Mouse (Mus musculus) cerebellum, adult 9-10 months (tissue): ENCODE measurements around the gene Cd47.

Source experiments
- DNase-seq: peaks from one replicate; pipeline ENCODE4 v3.0.0; 2022

Gene Cd47

DNA sequence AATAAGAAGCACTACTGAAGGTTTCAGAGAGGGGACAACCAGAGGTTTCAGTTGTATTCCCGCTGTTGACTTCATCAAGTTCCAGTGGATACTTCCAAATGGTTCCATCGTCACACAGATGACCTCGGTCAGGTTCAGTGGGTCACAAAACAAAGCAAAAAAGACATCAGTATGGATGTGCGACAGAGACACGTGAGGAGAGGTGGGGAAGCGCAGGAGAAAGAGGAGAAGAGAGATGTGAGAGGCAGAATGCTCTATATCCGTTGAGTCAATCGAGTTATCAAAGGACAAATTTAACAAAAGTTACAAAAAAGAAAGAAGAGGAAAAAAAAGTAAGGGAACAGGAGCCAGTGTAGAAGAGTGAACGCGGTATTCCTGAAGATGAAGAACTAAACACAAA is 154.6 kb downstream of the Cd47 start:
- no peak for DNase-seq

DNA sequence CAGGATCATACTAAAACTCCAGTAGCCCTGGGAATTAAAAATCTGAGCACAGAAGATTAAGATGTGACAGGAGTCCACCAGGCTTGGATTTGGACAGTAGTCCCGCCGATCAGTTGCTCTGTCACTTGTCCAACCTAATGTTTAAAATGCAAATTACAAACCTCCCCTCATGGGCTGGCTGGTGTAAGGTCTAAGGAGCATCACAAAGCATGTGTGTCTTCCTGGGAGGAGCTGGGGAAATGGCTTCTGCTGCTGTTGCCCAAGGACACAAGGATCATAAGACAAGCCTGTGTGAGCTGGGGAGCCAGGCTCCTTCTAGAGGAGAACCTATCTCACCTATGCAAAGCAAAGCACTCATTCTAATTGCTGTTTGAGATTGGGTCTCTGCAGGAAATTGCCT is 155.0 kb downstream of the Cd47 start:
- DNase-seq = no peak

DNA sequence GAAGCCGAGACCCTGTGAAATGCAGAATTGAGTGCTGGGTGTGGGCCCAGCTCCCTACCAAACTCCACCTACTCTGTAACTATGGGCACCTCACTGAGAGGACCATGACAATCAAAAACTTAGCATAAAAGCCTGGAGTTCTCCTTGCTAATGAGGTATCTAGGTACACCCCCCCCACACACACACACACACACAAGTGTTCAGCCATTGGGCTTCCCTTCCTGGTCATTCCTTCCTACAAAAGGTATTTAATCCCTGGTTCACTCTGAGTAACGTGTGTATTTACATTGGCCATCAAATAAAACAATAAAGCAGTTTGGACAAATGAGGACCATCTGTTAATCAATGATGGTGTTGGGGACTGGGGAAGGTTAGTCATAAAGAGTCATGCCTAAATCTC is 155.6 kb downstream of the Cd47 start:
- DNase-seq = no peak

DNA sequence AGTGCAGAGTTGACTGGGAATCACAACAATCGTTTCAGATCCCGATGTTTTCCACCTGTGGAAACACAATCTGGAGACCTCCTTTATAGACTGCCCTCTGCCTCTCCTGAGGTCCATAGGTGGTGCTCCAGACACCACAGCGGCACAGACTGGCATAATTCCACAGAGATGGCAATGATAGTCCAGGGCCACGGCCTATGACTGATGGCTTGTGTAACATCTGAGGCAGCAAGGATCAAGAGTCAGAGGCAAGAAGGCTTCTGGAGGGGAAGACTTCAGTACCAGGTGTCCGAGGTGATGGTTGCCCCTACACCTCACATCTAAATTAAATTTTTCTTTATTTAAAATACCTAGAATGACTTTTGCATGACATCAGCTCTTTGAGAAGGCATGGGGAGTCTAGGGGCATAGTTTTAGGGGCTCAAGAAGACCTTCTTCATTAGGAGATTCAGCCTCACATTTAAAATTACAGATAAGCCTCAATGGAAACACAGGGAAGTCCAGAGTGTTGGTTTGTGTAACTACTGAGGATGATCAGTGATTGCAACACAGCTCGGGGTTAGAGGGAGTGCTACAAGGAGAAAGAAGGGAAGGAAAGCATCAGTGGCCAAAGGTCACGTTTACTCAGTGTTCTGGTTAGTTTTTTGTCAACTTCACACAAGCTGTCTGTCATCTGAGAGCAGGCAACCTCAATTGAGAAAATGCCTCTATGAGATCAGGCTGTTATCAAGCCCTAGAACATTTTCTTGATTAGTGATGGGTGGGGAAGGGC is 156.4 kb downstream of the Cd47 start:
- DNase-seq = no peak

DNA sequence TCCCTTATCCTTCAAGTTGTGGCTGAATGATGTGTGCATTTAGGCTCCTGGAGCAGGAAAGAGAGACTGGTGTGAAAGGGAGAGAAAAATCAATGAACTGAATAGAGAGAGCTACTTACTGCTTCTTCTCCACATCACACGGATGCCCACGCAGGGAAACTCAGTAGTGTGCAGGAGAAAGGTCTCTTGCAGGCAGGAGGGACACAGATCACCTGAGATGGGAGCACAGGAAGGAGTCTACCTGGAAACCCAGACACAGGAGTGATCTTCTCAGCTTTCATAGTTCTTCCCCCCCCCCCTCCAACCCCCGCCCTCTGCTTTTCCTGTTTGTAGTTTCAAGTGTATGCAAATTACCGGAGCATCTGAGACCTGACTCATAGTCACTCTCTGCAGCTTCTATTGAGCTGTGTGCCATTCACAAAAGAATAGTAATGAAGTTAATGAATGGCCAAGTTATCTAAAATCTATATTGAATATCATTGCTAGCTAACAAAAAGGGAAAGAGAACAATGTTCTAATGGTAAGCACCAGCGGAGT is 158.6 kb downstream of the Cd47 start:
- no peak for DNase-seq

- no peak for DNase-seq
Observed at GRCm38 (mm10) chr16:49962305-49962704, 162.0 kb downstream of the Cd47 start.

DNA sequence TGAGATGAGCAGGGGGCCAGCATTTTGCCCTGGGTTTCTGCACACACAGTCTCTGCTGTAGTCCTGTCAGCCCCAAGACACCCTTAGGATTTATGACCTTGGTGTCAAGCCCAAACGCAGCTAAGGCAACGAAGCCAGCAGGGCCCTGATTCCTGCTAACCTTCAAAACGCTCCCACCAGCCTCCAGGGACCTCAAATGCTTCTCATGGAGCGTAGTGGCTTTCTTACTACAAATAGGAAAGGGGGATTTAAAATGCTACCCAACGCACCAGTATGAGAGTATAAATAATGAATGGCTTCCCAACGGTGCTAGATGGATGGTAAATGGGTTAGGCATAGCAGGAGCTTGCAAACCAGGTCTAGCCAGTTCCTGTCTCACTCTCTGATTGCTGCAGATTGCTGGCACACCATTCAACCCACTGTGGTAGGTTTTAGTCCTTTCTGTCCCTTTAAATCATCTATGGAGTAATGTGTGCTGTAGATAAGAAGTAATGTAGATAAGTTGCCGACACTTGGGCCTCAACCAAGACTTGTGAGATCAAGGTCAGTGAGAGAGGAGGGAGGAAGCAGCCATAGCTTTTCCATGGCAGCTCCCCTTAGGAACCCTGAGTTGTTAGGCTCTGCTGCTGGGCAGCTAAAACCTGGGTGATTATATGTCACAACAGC is 164.1 kb downstream of the Cd47 start:
- no peak for DNase-seq
